Comparison of ENCODE assay signal across 8 mouse cellular contexts in genomic region chr4:135963457-135964193, GRCm38 (mm10). TPM values are rescaled to one million over a fixed set of nuclear protein-coding genes. Genes with fewer than 3 reads are reported as not detected.
DNase-seq lines count a peak whose midpoint lies in the region; ATAC-seq and TF ChIP-seq lines count a peak whose summit lies in the region.

Gene Gale, plus strand, starts transcription at chr4:135963727.

- no peaks in the 10 kb centered on the region for H3K9me3 ChIP-seq in MEL (replicated peaks; ENCODE audit: insufficient read depth, low read length)
- H3K9me3 ChIP-seq in forebrain, embryonic 16.5 days (ENCODE audit: control insufficient read depth, low read length) = no peaks in the 10 kb centered on the region
- no peaks in the 10 kb centered on the region for H3K9me3 ChIP-seq in lung, embryonic 16.5 days (ENCODE audit: control insufficient read depth, low read length)

- H3K9ac ChIP-seq in MEL (ENCODE audit: control insufficient read depth, low read depth, low read length, poor library complexity, severe bottlenecking) = peak within 1 kb of the TSS; percentile 90
- H3K9ac ChIP-seq in forebrain, embryonic 16.5 days (replicated peaks; ENCODE audit: low read depth, low read length) = peak within 1 kb of the TSS; percentile 87
- H3K9ac ChIP-seq in lung, embryonic 16.5 days (ENCODE audit: low read length) = peak within 1 kb of the TSS; percentile 89

- TF ChIP-seq RAD21 in MEL (IDR thresholded peaks at IDR 0.05; ENCODE audit: low read depth, low read length) = no peak

- peak; percentile 88 to 97 for TF ChIP-seq POLR2A in MEL (IDR thresholded peaks at IDR 0.05; ENCODE audit: control insufficient read depth in 1 of 2, insufficient read depth in 1 of 2, low read depth in 1 of 2, low read length in 2 of 2, poor library complexity in 1 of 2)

- H3K27ac ChIP-seq in MEL (ENCODE audit: control insufficient read depth, low read depth, low read length) = peak within 1 kb of the TSS; percentile 93
- H3K27ac ChIP-seq in forebrain, embryonic 16.5 days (ENCODE audit: low read length) = peak within 1 kb of the TSS; percentile 69
- H3K27ac ChIP-seq in lung, embryonic 16.5 days (ENCODE audit: low read length) = peak within 1 kb of the TSS; percentile 90

- peak; percentile 99 for DNase-seq in MEL (ENCODE audit: low read depth, low spot score)
- DNase-seq in cerebellum, adult 18-20 months = peak; percentile 96 to 97
- peak; percentile 94 for DNase-seq in heart, postnatal 36 days
- peak; percentile 91 to 93 for DNase-seq in layer of hippocampus, adult 8-10 months (ENCODE audit: low spot score in 2 of 2)
- DNase-seq in ovary, postnatal 10 days (ENCODE audit: low spot score) = peak; percentile 85
- peak; percentile 92 to 93 for DNase-seq in thymus, postnatal 10 days (ENCODE audit: low spot score in 2 of 2)

- peaks cover 7% of the 10 kb centered on the region; the same call in 1 of the 2 replicates for H3K79me2 ChIP-seq in MEL (ENCODE audit: control insufficient read depth, insufficient read depth, low read length, poor library complexity)

- intact Hi-C loops in heart, postnatal 36 days (cut with DNase I) = loop anchor here (2.0 kb wide), 1 partner anchor 57 kb away; the partner anchor contains the start of gene Eloa

- H3K4me3 ChIP-seq in MEL (ENCODE audit: control insufficient read depth in 1 of 2, insufficient read depth in 1 of 2, low read depth in 2 of 2, low read length in 2 of 2) = peak within 1 kb of the TSS; percentile 83 to 86
- peak within 1 kb of the TSS; percentile 88 for H3K4me3 ChIP-seq in forebrain, embryonic 16.5 days (replicated peaks; ENCODE audit: low read length)
- H3K4me3 ChIP-seq in lung, embryonic 16.5 days (ENCODE audit: low read length) = peak within 1 kb of the TSS; percentile 82

- TF ChIP-seq EP300 in MEL (IDR thresholded peaks at IDR 0.05; ENCODE audit: low read depth in 1 of 2, low read length in 2 of 2) = peak in 1 of 2 experiments; percentile 43; a peak in 2 of 4 replicates

- H3K27me3 ChIP-seq in MEL (ENCODE audit: control insufficient read depth in 1 of 2, insufficient read depth in 2 of 2, low read length in 2 of 2) = no peaks in the 10 kb centered on the region
- no peaks in the 10 kb centered on the region for H3K27me3 ChIP-seq in forebrain, embryonic 16.5 days (replicated peaks; ENCODE audit: control insufficient read depth, insufficient read depth, low read length)
- no peaks in the 10 kb centered on the region for H3K27me3 ChIP-seq in lung, embryonic 16.5 days (ENCODE audit: control insufficient read depth, insufficient read depth, low read depth, low read length)

- H3K4me2 ChIP-seq in forebrain, embryonic 16.5 days (ENCODE audit: low read length) = peak within 1 kb of the TSS; percentile 96
- peak within 1 kb of the TSS; percentile 95 for H3K4me2 ChIP-seq in lung, embryonic 16.5 days (ENCODE audit: low read depth, low read length)

- peaks cover 0 to 6% of the 10 kb centered on the region in 2 experiments; a peak in 3 of 4 replicates for H3K36me3 ChIP-seq in MEL (ENCODE audit: control insufficient read depth in 1 of 2, insufficient read depth in 2 of 2, low read length in 2 of 2)
- peaks cover 18% of the 10 kb centered on the region for H3K36me3 ChIP-seq in forebrain, embryonic 16.5 days (ENCODE audit: control insufficient read depth, insufficient read depth)
- H3K36me3 ChIP-seq in lung, embryonic 16.5 days (ENCODE audit: control insufficient read depth, insufficient read depth, low read length) = peaks cover 18% of the 10 kb centered on the region

- WGBS in forebrain, embryonic 16.5 days = under 1% methylated on average over 56 of the region's 56 CpGs
- under 1% methylated on average over 56 of the region's 56 CpGs for WGBS in lung, embryonic 16.5 days

- H3K4me1 ChIP-seq in MEL (ENCODE audit: control insufficient read depth in 1 of 2, insufficient read depth in 2 of 2, low read length in 2 of 2) = peaks cover 4 to 7% of the 10 kb centered on the region in 2 experiments; a peak in 3 of 4 replicates
- peaks cover 16% of the 10 kb centered on the region for H3K4me1 ChIP-seq in forebrain, embryonic 16.5 days (replicated peaks; ENCODE audit: control insufficient read depth, insufficient read depth, low read length)
- peaks cover 11% of the 10 kb centered on the region for H3K4me1 ChIP-seq in lung, embryonic 16.5 days (replicated peaks; ENCODE audit: control insufficient read depth, insufficient read depth, low read length)

- ATAC-seq in forebrain, embryonic 16.5 days = peak; percentile 96
- ATAC-seq in lung, embryonic 16.5 days (ENCODE audit: low read depth) = peak; percentile 95

- 0 out of 6 replicates have a peak, but pooled peaks of 1 of the 3 experiments have one; percentile 3 for TF ChIP-seq CTCF in MEL (IDR thresholded peaks at IDR 0.05 in 2 of 3, conservative IDR thresholded peaks at IDR 0.05 in 1 of 3; ENCODE audit: control insufficient read depth in 1 of 3, insufficient read depth in 1 of 3, low read depth in 2 of 3, low read length in 3 of 3, poor library complexity in 1 of 3, severe bottlenecking in 1 of 3)

TF ChIP-seq in MEL, 35 proteins besides CTCF, POLR2A, EP300 and RAD21:
- TF ChIP-seq E2F4 (IDR thresholded peaks at IDR 0.05; ENCODE audit: borderline replicate concordance, low read depth, low read length) = no peak
- peak; percentile 60; the same call in 1 of the 2 replicates for TF ChIP-seq MAX (IDR thresholded peaks at IDR 0.05; ENCODE audit: low read length)
- peak; percentile 95 for TF ChIP-seq ZMIZ1 (IDR thresholded peaks at IDR 0.05; ENCODE audit: low read depth, low read length)
- peak; percentile 69; the same call in 1 of the 2 replicates for TF ChIP-seq TCF12 (IDR thresholded peaks at IDR 0.05; ENCODE audit: low read depth, low read length)
- no peak for TF ChIP-seq GABPA (IDR thresholded peaks at IDR 0.05; ENCODE audit: low read depth, low read length)
- TF ChIP-seq GATA1 (IDR thresholded peaks at IDR 0.05; ENCODE audit: low read depth, low read length) = no peak
- TF ChIP-seq MEF2A (IDR thresholded peaks at IDR 0.05; ENCODE audit: extremely low read depth, insufficient replicate concordance, low read depth, low read length, poor library complexity, severe bottlenecking) = no peak
- peak; percentile 75 for TF ChIP-seq KAT2A (conservative IDR thresholded peaks at IDR 0.05; ENCODE audit: low read depth, low read length)
- TF ChIP-seq NELFE (IDR thresholded peaks at IDR 0.05; ENCODE audit: low read depth, low read length) = peak; percentile 97
- TF ChIP-seq UBTF (IDR thresholded peaks at IDR 0.05; ENCODE audit: borderline replicate concordance, insufficient read depth, low read depth, low read length) = 0 out of 2 replicates have a peak, but pooled peaks have one; percentile 87
- no peak for TF ChIP-seq USF2 (IDR thresholded peaks at IDR 0.05; ENCODE audit: borderline replicate concordance in 1 of 2, insufficient read depth in 1 of 2, low read depth in 1 of 2, low read length in 2 of 2)
- no peak for TF ChIP-seq ZNF384 (IDR thresholded peaks at IDR 0.05; ENCODE audit: low read depth, low read length)
- TF ChIP-seq BHLHE40 (IDR thresholded peaks at IDR 0.05; ENCODE audit: borderline replicate concordance, low read depth, low read length) = no peak
- no peak for TF ChIP-seq ZC3H11A (IDR thresholded peaks at IDR 0.05; ENCODE audit: low read depth, low read length)
- TF ChIP-seq MAFK (IDR thresholded peaks at IDR 0.05; ENCODE audit: borderline replicate concordance, low read depth, low read length) = no peak
- peak; percentile 95 for TF ChIP-seq ELF1 (IDR thresholded peaks at IDR 0.05; ENCODE audit: low read depth, low read length)
- TF ChIP-seq NRF1 (IDR thresholded peaks at IDR 0.05; ENCODE audit: insufficient read depth, low read depth, low read length, poor library complexity, severe bottlenecking) = peak; percentile 87
- TF ChIP-seq CHD2 (IDR thresholded peaks at IDR 0.05; ENCODE audit: low read length) = no peak
- TF ChIP-seq JUND (IDR thresholded peaks at IDR 0.05; ENCODE audit: low read depth, low read length) = no peak
- peak; percentile 100 for TF ChIP-seq SIN3A (IDR thresholded peaks at IDR 0.05; ENCODE audit: low read length)
- peak; percentile 91; the same call in 1 of the 2 replicates for TF ChIP-seq POLR2AphosphoS2 (IDR thresholded peaks at IDR 0.05; ENCODE audit: low read length)
- 0 out of 2 replicates have a peak, but pooled peaks have one; percentile 27 for TF ChIP-seq USF1 (IDR thresholded peaks at IDR 0.05; ENCODE audit: low read depth, low read length)
- no peak for TF ChIP-seq MYB (IDR thresholded peaks at IDR 0.05; ENCODE audit: low read depth, low read length)
- no peak for TF ChIP-seq RCOR1 (IDR thresholded peaks at IDR 0.05; ENCODE audit: low read depth, low read length)
- TF ChIP-seq MXI1 (IDR thresholded peaks at IDR 0.05; ENCODE audit: low read depth, low read length) = peak; percentile 88
- TF ChIP-seq MYC (IDR thresholded peaks at IDR 0.05; ENCODE audit: low read depth, low read length) = peak; percentile 89
- peak; percentile 34; the same call in 1 of the 2 replicates for TF ChIP-seq ETS1 (IDR thresholded peaks at IDR 0.05; ENCODE audit: low read depth, low read length)
- TF ChIP-seq HCFC1 (IDR thresholded peaks at IDR 0.05; ENCODE audit: low read depth, low read length) = peak; percentile 97
- no peak; the same call in 1 of the 2 replicates for TF ChIP-seq MAZ (IDR thresholded peaks at IDR 0.05; ENCODE audit: low read depth, low read length)
- peak; percentile 84 for TF ChIP-seq TBP (IDR thresholded peaks at IDR 0.05; ENCODE audit: low read depth, low read length)

RNA-seq across cellular contexts. Expression of gene Gale, which starts in this region (rescaled TPM):
- 23.3 and 24.5 TPM in 2 replicates for total RNA-seq in MEL (2012; rRNA removed)
- 10 to 100 TPM in 1 of 2 experiments, not detected in 1; 31.2 TPM for polyA plus RNA-seq in MEL (2012; ENCODE audit: insufficient read depth in 1 of 2, insufficient read length in 2 of 2, low read depth in 1 of 2, low replicate concordance in 2 of 2, missing spikeins in 1 of 2)
- polyA plus RNA-seq in forebrain, embryonic 16.5 days (2015; fragmentation: Nextera tagmentation; extraction: Ambion mirVana) = 34.7 and 44.1 TPM in 2 replicates
- total RNA-seq in heart, postnatal 36 days (2021) = 1 to 10 TPM in 1 of 2 experiments, under 1 TPM in 1; 0.94 to 1.9 TPM
- 10 to 100 TPM; 22.3 to 28.1 (median 26.3) TPM for total RNA-seq in layer of hippocampus, adult 8-10 months (2022)
- 41.7 and 48.4 TPM in 2 replicates for polyA plus RNA-seq in lung, embryonic 16.5 days (2015; fragmentation: Nextera tagmentation; extraction: Ambion mirVana)

Comparison
In these comparisons a context has a peak if more than half of its experiments do, and no peak if none do; other contexts are left out.
1. Peak in every context shown above with its lines: DNase-seq, ATAC-seq, H3K4me3 ChIP-seq and H3K27ac ChIP-seq.